Mouse (Mus musculus) midbrain, embryonic 12.5 days (tissue): ENCODE measurements around the gene Ick. TPM values are rescaled to one million over a fixed set of nuclear protein-coding genes. Genes with fewer than 3 reads are reported as not detected.
A peak's percentile ranks its signal among the peaks of the same experiment; 100 is the strongest.
"Not testable (repeated sequence)": the region's sequence is repeated elsewhere in the genome, so short reads cannot be mapped to it uniquely, and the experiment has no call there.

Experiments
- ATAC-seq: fragments of 200-750 bp; cut with Nextera tagmentation; 2 replicates; pipeline ENCODE4 v1.8.0; 2017; ENCODE audit warnings: low read depth, moderate TSS enrichment, moderate library complexity; ENCODE audit not compliant: low FRiP score
- H3K27ac ChIP-seq: fragments of 300-500 bp; sonication (generic); replicated peaks from 2 replicates; pipeline ENCODE4 v1.5.1; 2016; ENCODE audit warnings: mild to moderate bottlenecking
- H3K27me3 ChIP-seq: fragments of 300-500 bp; sonication (generic); 2 replicates; pipeline ENCODE4 v1.6.1; 2016; ENCODE audit warnings: mild to moderate bottlenecking
- H3K36me3 ChIP-seq: fragments of 300-500 bp; sonication (generic); 2 replicates; pipeline ENCODE4 v1.6.1; 2016
- H3K4me1 ChIP-seq: fragments of 300-500 bp; sonication (generic); 2 replicates; pipeline ENCODE4 v1.6.1; 2016
- H3K4me2 ChIP-seq: fragments of 300-500 bp; sonication (generic); replicated peaks from 2 replicates; pipeline ENCODE4 v1.6.1; 2016; ENCODE audit warnings: mild to moderate bottlenecking, moderate library complexity
- H3K4me3 ChIP-seq: fragments of 300-500 bp; sonication (generic); 2 replicates; pipeline ENCODE4 v1.5.1; 2016; ENCODE audit warnings: mild to moderate bottlenecking
- H3K9ac ChIP-seq: fragments of 300-500 bp; sonication (generic); replicated peaks from 2 replicates; pipeline ENCODE4 v1.6.1; 2016; ENCODE audit warnings: mild to moderate bottlenecking, moderate library complexity
- H3K9me3 ChIP-seq: fragments of 300-500 bp; sonication (generic); 2 replicates; pipeline ENCODE4 v1.6.1; 2016; ENCODE audit warnings: mild to moderate bottlenecking
- WGBS: fragments of 180-500 bp; shearing (Covaris S2); methylation state at CpG from one replicate; pipeline ENCODE4 v1.1.7; 2016; 5-methylcytosine and 5-hydroxymethylcytosine counted together
- polyA plus RNA-seq: library from polyadenylated mRNA; unstranded; fragments of >200 nt; fragmentation: Nextera tagmentation; extraction: Ambion mirVana; gene quantifications from 2 replicates; pipeline ENCODE4 v1.2.1, GENCODE M21; 2016

Gene Ick
- polyA plus RNA-seq, result 40.1 and 43.3 TPM in 2 replicates

DNA sequence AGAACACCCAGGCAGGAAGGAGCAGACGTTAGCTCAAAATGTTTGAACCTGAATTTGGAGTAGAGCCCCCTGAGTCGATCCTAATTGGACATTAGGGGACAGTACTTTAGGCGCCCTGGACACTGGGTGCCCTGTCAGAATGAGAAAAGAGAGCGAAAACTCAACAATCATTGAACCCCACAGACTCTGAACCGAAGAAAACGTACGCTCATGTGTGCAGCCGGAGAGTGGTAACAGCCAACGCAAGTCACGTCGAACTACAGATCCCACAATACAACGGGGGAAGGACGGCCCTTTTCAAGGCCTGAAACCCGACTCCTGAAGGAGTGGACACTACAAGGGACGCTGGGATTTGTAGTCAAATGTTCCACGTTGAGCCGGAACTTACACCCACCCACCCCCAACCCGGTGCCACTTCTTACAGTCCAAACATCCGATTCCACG is at the start of gene Ick, which contains the start of gene Fbxo9:
Gene Ick, plus strand, starts transcription at position 397 of the 444 bp plus-strand sequence.
Gene Fbxo9, minus strand, starts transcription at position 270 of the 444 bp plus-strand sequence.
- Histone ChIP-seq H3K27me3 (no peaks in the 10 kb centered on the region), H3K4me3 (peak within 1 kb of the TSS; percentile 77), H3K36me3 (no peaks in the 10 kb centered on the region), H3K9me3 (no peaks in the 10 kb centered on the region), H3K9ac (peak within 1 kb of the TSS; percentile 82), H3K4me2 (peak within 1 kb of the TSS; percentile 83), H3K27ac (peak within 1 kb of the TSS; percentile 92), H3K4me1 (peaks cover 12% of the 10 kb centered on the region; the same call in 1 of the 2 replicates)
- peak; percentile 92 for ATAC-seq
- under 1% methylated on average over 20 of the region's 20 CpGs for WGBS

DNA sequence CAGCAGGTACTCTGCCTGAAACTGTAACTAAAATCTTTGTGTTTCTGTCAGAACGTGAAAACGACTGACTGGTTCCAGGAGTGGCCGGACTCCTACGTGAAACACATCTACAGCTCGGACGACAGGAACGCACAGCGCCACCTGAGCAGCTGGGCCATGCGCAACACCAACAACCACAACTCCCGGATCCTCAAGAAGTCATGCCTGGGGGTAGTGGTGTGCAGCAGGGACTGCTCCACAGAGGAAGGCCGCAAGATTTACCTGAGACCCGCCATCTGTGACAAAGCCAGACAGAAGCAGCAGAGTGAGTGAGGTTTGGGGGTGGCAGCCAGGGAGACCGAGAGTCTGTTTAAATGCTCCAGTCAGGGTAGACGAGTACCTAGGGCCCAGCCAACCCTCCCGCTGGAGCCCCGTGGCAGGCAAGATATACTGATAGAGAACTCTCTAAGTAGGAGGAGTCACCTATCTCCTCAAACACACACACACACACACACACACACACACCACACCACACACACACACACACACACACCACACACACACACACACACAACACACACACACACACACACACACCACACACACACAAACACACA is 49.4 kb upstream of the Ick start:
- 89% methylated on average over 16 of the region's 16 CpGs for WGBS
- ATAC-seq, result no peak
- H3K36me3 ChIP-seq, result no peaks in the 10 kb centered on the region
- H3K4me3 ChIP-seq, result no peak overlapping the region
- no peak overlapping the region for H3K9ac ChIP-seq
- no peaks in the 10 kb centered on the region for H3K27me3 ChIP-seq
- no peaks in the 10 kb centered on the region for H3K9me3 ChIP-seq
- H3K4me1 ChIP-seq, result no peaks in the 10 kb centered on the region
- no peak overlapping the region for H3K4me2 ChIP-seq
- no peak overlapping the region for H3K27ac ChIP-seq

DNA sequence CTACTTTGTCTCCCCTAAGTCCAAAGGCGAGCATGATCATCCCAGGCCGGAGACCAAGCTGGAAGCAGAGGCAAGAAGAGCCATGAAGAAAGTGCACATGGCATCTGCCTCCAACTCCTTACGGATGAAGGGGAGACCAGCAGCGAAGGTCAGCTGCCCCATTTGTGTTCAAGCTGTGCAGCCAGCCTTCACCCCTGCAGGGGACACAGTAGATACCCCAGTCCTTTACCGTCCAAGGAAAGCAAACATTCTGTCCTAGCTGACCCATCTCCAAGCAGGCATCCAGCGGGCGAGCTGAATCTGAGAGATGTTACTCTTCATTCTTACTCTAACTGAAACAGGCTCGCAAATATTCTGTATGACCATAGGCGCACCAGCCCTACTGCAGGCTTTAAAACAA is 46.6 kb upstream of the Ick start:
- no peak overlapping the region for H3K4me3 ChIP-seq
- no peaks in the 10 kb centered on the region for H3K4me1 ChIP-seq
- 78% methylated on average over 9 of the region's 9 CpGs for WGBS
- H3K9ac ChIP-seq, result no peak overlapping the region
- H3K27me3 ChIP-seq, result no peaks in the 10 kb centered on the region
- H3K4me2 ChIP-seq, result no peak overlapping the region
- ATAC-seq, result no peak
- H3K27ac ChIP-seq, result no peak overlapping the region
- H3K36me3 ChIP-seq, result no peaks in the 10 kb centered on the region
- H3K9me3 ChIP-seq, result no peaks in the 10 kb centered on the region

DNA sequence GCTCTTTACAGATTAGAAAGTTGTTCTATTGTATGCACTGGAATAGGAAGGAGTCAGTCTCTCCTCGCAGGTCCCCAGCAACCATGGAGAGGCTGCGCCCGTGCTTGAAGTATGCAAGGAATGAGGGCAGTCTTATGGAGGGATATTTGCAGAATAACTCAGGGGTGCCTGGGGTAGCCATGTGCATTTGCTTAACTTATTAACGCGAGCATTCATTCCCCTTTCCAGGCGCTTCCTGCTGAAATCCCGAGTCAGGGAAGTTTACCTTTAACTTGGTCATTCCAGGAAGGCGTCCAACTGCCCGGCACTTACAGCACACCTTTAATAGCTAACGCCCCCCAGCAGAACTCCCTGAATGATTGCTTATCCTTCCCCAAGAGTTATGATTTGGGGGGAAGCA is 44.9 kb upstream of the Ick start:
- no peaks in the 10 kb centered on the region for H3K27me3 ChIP-seq
- H3K9me3 ChIP-seq, result no peaks in the 10 kb centered on the region
- H3K9ac ChIP-seq, result no peak overlapping the region
- H3K4me3 ChIP-seq, result no peak overlapping the region
- 72% methylated on average over 10 of the region's 10 CpGs for WGBS
- no peaks in the 10 kb centered on the region for H3K36me3 ChIP-seq
- no peak overlapping the region for H3K4me2 ChIP-seq
- H3K4me1 ChIP-seq, result no peaks in the 10 kb centered on the region
- ATAC-seq, result no peak
- no peak overlapping the region for H3K27ac ChIP-seq

DNA sequence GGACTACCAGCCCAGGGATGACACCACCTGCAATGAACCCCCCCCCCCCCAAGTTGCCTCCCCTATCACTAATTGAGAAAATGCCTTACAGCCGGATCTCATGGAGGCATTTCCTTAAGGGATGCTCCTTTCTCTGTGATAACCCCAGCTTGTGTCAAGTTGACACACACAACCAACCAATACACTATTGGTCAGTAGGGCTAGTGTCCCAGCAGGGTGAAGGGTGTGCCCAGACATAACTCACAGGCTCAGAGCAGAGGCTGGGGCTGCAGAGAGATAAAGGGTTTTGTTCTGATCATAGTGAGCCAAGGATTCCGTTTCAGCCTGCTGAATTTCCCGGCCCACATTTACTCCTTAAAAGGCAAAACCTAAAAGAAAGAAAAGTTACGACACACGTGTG is 38.5 kb upstream of the Ick start:
- no peaks in the 10 kb centered on the region for H3K27me3 ChIP-seq
- no peak for ATAC-seq
- no peak overlapping the region for H3K9ac ChIP-seq
- no peaks in the 10 kb centered on the region for H3K36me3 ChIP-seq
- no peak overlapping the region for H3K4me2 ChIP-seq
- 79% methylated on average over 5 of the region's 5 CpGs for WGBS
- H3K9me3 ChIP-seq, result no peaks in the 10 kb centered on the region
- no peak overlapping the region for H3K4me3 ChIP-seq
- no peak overlapping the region for H3K27ac ChIP-seq
- no peaks in the 10 kb centered on the region for H3K4me1 ChIP-seq

DNA sequence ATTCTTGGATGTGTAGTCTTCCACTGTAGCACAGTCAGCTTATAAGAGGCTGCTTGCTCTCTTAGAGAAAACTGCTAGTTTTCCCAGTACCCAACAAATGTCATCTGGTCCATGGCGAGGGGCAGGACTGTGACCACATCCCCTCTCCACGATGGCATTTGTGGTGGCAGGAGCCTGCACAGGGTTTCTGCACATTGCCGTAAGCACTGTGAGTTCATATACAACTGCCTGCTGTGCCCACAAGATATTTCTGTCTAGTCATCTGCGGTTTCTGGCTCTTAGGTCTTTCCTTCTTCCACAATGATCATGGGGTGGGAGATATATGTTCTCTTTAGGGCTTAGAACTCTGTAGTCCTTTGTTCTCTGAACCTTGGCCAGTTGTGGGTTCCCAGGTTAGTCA is 37.4 kb upstream of the Ick start:
- no peak for ATAC-seq
- Histone ChIP-seq H3K9me3 (no peaks in the 10 kb centered on the region), H3K27me3 (no peaks in the 10 kb centered on the region), H3K9ac (no peak overlapping the region), H3K4me3 (no peak overlapping the region), H3K4me1 (no peaks in the 10 kb centered on the region), H3K36me3 (no peaks in the 10 kb centered on the region), H3K27ac (no peak overlapping the region), H3K4me2 (no peak overlapping the region)
- WGBS, result 91% methylated on average over 4 of the region's 4 CpGs

DNA sequence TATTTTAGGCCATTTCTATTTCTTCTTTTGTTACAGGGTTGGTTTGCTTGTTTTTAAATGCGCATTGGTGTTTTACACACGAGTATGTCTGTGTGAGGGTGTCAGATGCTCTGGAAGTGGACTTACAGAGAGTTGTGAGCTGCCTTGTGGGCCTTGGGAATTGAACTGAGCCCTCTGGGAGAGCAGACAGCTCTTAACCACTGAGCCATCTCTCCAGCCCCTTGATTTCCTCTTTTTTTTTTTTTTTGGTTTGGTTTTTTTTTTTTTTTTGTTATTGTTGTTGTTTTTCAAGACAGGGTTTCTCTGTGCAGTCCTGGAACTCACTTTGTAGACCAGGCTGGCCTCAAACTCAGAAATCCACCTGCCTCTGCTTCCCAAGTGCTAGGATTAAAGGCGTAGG is 35.7 kb upstream of the Ick start:
- 80% methylated on average over 3 of the region's 3 CpGs for WGBS
- not testable (repeated sequence) for H3K4me3 ChIP-seq, ATAC-seq, H3K4me1 ChIP-seq, H3K27ac ChIP-seq, H3K27me3 ChIP-seq, H3K9me3 ChIP-seq, H3K36me3 ChIP-seq, H3K4me2 ChIP-seq, H3K9ac ChIP-seq

DNA sequence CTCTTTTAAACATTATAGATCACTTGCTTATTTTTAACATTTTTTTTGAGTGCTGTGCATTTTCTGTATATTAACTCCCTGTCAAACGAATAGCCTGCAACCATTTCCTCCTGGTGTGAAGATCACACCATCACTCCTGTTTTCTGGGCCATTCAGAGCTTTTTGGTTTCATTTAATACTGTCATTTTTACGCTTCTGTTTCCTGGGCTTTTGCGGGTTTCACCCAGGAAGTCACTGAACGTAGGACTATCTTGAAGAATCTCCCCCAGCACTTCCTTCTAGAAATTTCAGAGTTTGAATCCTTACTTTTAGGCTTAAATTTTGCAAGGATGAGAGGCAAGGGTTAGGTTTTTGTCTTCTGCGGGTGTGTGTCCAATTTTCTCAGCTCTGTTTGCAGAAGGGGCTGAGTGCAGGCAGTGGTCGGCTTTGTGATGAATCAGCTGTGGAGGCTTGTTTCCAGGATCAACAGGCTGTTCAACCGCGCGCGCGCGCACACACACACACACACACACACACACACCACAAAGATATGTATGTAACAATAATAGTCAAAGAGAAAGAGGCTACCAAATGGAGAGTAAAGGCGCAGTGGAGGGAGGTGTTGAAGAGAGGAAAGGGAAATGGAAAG is 35.2 kb upstream of the Ick start:
- Histone ChIP-seq H3K9ac (no peak overlapping the region), H3K4me3 (no peak overlapping the region), H3K9me3 (no peaks in the 10 kb centered on the region), H3K27ac (no peak overlapping the region), H3K36me3 (no peaks in the 10 kb centered on the region), H3K27me3 (no peaks in the 10 kb centered on the region), H3K4me2 (no peak overlapping the region), H3K4me1 (no peaks in the 10 kb centered on the region)
- ATAC-seq, result no peak
- 93% methylated on average over 13 of the region's 13 CpGs for WGBS

DNA sequence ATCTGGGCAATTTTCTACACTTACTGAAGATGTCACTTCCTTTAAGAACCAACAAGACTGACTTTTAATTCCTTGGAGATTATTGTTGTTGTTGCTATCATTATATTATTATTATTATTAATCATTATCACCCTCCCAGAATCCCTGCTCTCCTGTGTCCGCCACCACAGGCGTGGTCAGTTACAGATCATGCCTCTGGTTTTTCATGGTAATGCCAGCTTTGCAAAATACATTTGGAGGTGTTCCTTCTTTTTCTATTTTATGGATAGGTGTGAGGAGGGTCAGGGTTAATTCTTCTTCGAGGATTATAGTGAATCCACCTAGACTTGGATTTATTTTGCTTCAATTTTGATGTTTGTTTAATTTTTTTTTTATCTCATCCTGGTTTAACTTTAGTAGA is 33.7 kb upstream of the Ick start:
- Histone ChIP-seq H3K27me3 (no peaks in the 10 kb centered on the region), H3K4me1 (no peaks in the 10 kb centered on the region), H3K27ac (no peak overlapping the region), H3K9me3 (no peaks in the 10 kb centered on the region), H3K36me3 (no peaks in the 10 kb centered on the region), H3K4me2 (no peak overlapping the region), H3K9ac (no peak overlapping the region), H3K4me3 (no peak overlapping the region)
- WGBS, result 83% methylated on average over 3 of the region's 3 CpGs
- no peak for ATAC-seq

DNA sequence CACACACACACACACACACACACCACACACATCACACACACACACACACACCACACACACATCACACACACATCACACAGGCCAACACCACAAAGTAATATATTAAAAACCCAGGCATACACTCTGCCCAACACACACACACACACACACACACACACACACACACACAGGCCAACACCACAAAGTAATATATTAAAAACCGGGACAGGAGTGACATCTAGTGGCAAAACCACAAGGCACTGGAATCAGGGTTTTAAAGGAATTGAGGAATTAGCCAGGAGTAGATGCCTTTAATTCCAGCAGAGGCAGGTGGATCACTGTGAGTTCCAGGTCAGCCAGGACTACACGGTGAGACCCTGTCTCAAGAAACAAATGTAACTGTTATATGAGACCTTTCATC is 30.8 kb upstream of the Ick start:
- H3K4me2 ChIP-seq, result no peak overlapping the region
- 35% methylated on average over 2 of the region's 2 CpGs for WGBS
- H3K27me3 ChIP-seq, result no peaks in the 10 kb centered on the region
- H3K4me3 ChIP-seq, result no peak overlapping the region
- no peak overlapping the region for H3K27ac ChIP-seq
- H3K36me3 ChIP-seq, result peaks cover 13% of the 10 kb centered on the region
- no peaks in the 10 kb centered on the region for H3K4me1 ChIP-seq
- no peaks in the 10 kb centered on the region for H3K9me3 ChIP-seq
- no peak for ATAC-seq
- H3K9ac ChIP-seq, result no peak overlapping the region

DNA sequence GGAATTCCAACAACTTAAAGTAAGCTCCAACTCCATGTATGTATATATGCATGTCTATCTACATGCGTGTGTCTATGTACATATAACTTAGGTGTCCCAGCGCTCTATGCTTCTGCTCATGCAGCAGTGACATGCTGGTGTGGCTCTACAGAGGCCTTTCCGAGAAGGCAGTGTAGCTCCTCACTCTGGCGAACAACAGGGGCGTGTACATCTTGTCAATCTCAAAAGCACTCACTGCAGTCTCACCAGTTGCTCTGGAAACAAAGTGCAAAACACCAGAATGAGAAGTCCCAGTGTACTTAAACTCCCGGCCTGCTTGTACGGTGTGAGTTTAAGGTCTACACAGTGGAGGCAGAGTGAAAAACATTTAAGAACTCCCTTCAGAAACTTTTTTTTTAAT is 27.2 kb upstream of the Ick start:
- no peak overlapping the region for H3K27ac ChIP-seq
- peaks cover 46% of the 10 kb centered on the region for H3K36me3 ChIP-seq
- H3K4me2 ChIP-seq, result no peak overlapping the region
- H3K9ac ChIP-seq, result no peak overlapping the region
- H3K4me3 ChIP-seq, result no peak overlapping the region
- no peak for ATAC-seq
- whole genome bisulfite sequencing, result 60% methylated on average over 7 of the region's 7 CpGs
- no peaks in the 10 kb centered on the region for H3K27me3 ChIP-seq
- no peaks in the 10 kb centered on the region for H3K9me3 ChIP-seq
- H3K4me1 ChIP-seq, result no peaks in the 10 kb centered on the region

DNA sequence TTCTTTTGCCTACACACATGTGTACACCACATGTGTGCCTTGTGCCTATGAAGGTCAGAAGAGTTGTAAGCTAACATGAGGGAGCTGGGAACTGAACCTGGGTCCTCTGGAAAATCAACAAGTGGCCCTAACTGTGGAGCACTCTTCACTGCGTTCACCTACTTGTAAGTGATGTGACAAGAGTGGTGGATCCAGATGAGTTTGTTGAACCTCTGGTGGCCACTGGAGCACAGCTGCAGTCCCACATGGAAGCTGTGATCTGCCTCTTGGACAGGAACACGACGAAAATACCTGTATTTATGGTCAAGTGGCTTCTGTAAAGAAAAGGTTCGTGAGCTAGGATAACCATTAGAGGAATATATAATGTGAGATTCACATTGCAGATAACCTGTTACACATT is 24.7 kb upstream of the Ick start:
- Histone ChIP-seq H3K27me3 (no peaks in the 10 kb centered on the region), H3K4me1 (no peaks in the 10 kb centered on the region), H3K4me3 (no peak overlapping the region), H3K27ac (no peak overlapping the region), H3K9ac (no peak overlapping the region), H3K9me3 (no peaks in the 10 kb centered on the region), H3K4me2 (no peak overlapping the region), H3K36me3 (peaks cover 48% of the 10 kb centered on the region)
- no peak for ATAC-seq
- 92% methylated on average over 4 of the region's 4 CpGs for WGBS
